Mouse (Mus musculus) 3134 (cell line): ENCODE data around the gene Fap.

Experiments used
- DNase-seq: peaks from one replicate; pipeline ENCODE4 v3.0.0-alpha.2; 2011; ENCODE audit warnings: low spot score; ENCODE audit not compliant: insufficient read length; ENCODE audit errors: extremely low read depth

Gene Fap

GRCm38 (mm10) chr2:62460815-62461450, 112.9 kb downstream of the Fap start:
- no peak for DNase-seq

- DNase-seq, result no peak
Measured at GRCm38 (mm10) chr2:62460231-62460710, 113.6 kb downstream of the Fap start.

GRCm38 (mm10) chr2:62459241-62460174, 114.4 kb downstream of the Fap start:
- no peak for DNase-seq

GRCm38 (mm10) chr2:62458070-62458469, 115.8 kb downstream of the Fap start:
- DNase-seq, result no peak

- DNase-seq, result no peak
Measured at GRCm38 (mm10) chr2:62454991-62455390, 118.9 kb downstream of the Fap start.

GRCm38 (mm10) chr2:62454033-62454432, 119.8 kb downstream of the Fap start:
- DNase-seq, result no peak
